Mouse (Mus musculus) E14TG2a.4 (cell line): ENCODE measurements at regions not wholly inside any gene's neighbourhood (a gene's known extent, or its start where the extent isn't known, plus 50 kb on each side); places are given as distances from the start of the nearest gene placed in this dataset.

Source experiments
- CTCF ChIP-seq: conservative IDR thresholded peaks from 2 replicates; pipeline ENCODE4 v1.5.1; 2014; ENCODE audit warnings: low read length
- NANOG ChIP-seq: IDR thresholded peaks from 2 replicates; pipeline ENCODE4 v1.6.1; 2014; ENCODE audit warnings: borderline replicate concordance, low read length, mixed read lengths
- POU5F1 ChIP-seq: IDR thresholded peaks from 2 replicates; pipeline ENCODE4 v1.6.1; 2014; ENCODE audit warnings: low read length, borderline replicate concordance

DNA sequence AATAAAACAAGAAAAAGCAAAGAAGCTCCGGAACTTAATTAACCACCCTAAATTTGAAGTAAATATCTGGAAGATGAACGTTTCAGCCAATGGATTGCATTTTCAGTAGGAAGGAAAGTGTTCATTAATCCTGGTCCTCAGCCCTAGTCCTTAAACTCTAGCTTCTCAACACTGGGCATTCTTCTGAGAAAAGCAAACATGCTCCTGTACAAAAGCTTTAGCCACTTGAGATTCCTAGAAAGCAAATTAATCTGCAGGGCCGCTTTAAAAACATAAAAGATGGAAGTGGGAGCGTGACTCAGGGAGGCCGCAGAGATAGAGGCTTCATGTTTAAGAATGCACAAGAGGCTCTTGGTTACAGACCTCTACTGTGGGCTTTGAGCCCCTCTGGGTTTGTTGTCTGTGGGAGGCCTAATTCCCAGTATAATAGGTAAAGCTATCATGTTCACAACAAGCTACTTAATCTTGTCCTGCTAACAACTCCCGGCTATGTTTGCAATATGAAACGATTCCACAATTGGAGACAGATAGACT, 1342.3 kb upstream of the Flrt2 start:
- TF ChIP-seq POU5F1 (no peak), CTCF (no peak), NANOG (no peak)
